Mouse (Mus musculus) hindbrain, embryonic 11.5 days (tissue): ENCODE measurements at regions not wholly inside any gene's neighbourhood (a gene's known extent, or its start where the extent isn't known, plus 50 kb on each side); places are given as distances from the start of the nearest gene placed in this dataset.
A peak's percentile ranks its signal among the peaks of the same experiment; 100 is the strongest.
"Not testable (repeated sequence)": the region's sequence is repeated elsewhere in the genome, so short reads cannot be mapped to it uniquely, and the experiment has no call there.

ENCODE experiments used
- ATAC-seq: fragments of 200-750 bp; cut with Nextera tagmentation; 2 replicates; pipeline ENCODE4 v1.8.0; 2017; ENCODE audit warnings: mild to moderate bottlenecking, moderate TSS enrichment, moderate library complexity; ENCODE audit not compliant: low FRiP score
- DNase-seq: peaks from one replicate; pipeline ENCODE4 v3.0.0-alpha.2; 2015; ENCODE audit warnings: low spot score
- H3K27ac ChIP-seq: fragments of 300-500 bp; sonication (generic); 2 replicates; pipeline ENCODE4 v1.5.1; 2014; ENCODE audit warnings: mild to moderate bottlenecking, low read depth, low read length
- H3K27me3 ChIP-seq: fragments of 300-500 bp; sonication (generic); 2 replicates; pipeline ENCODE4 v1.6.1; 2014; ENCODE audit warnings: mild to moderate bottlenecking, low read length, moderate library complexity, mixed read lengths; ENCODE audit not compliant: control insufficient read depth, insufficient read depth
- H3K36me3 ChIP-seq: fragments of 300-500 bp; sonication (generic); 2 replicates; pipeline ENCODE4 v1.6.1; 2014; ENCODE audit warnings: mild to moderate bottlenecking, low read length, moderate library complexity, mixed read lengths; ENCODE audit not compliant: control insufficient read depth, insufficient read depth
- H3K4me1 ChIP-seq: fragments of 300-500 bp; sonication (generic); replicated peaks from 2 replicates; pipeline ENCODE4 v1.6.1; 2014; ENCODE audit warnings: low read length, mixed read lengths; ENCODE audit not compliant: control insufficient read depth, insufficient read depth
- H3K4me2 ChIP-seq: fragments of 300-500 bp; sonication (generic); replicated peaks from 2 replicates; pipeline ENCODE4 v1.6.1; 2014; ENCODE audit warnings: mild to moderate bottlenecking, low read depth, low read length
- H3K4me3 ChIP-seq: fragments of 300-500 bp; sonication (generic); 2 replicates; pipeline ENCODE4 v1.5.1; 2014; ENCODE audit warnings: low read depth, low read length
- H3K9ac ChIP-seq: fragments of 300-500 bp; sonication (generic); 2 replicates; pipeline ENCODE4 v1.6.1; 2014; ENCODE audit warnings: low read depth, low read length
- H3K9me3 ChIP-seq: fragments of 300-500 bp; sonication (generic); 2 replicates; pipeline ENCODE4 v1.6.1; 2016; ENCODE audit warnings: low read length; ENCODE audit not compliant: control insufficient read depth
- WGBS: fragments of 180-500 bp; shearing (Covaris S2); extraction: QIAGEN DNeasy Blood & Tissue Kit; methylation state at CpG from one replicate; pipeline ENCODE4 v1.1.7; 2014; 5-methylcytosine and 5-hydroxymethylcytosine counted together

DNA sequence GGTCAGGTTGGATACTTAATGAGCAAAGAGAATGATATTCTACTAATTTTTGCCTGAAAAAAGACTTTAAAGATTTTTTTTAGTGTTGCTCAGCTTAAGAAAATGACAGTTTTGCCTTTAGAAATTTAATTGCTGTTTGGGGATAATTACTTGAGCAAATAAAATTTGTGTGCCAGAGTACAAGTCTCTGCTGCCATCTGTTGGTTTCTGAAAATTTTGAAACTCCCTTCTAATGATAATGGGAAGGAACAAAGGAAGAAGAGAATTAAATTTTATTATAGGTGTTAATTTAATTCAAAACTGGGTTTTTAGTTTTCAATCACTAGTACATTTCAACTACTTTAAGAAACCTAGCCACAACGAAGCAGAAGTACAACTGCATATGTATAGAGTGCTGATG is 94.1 kb downstream of the Gm17521 start:
- H3K4me3 ChIP-seq, result no peak overlapping the region
- WGBS, result 50% methylated on average over 1 of the region's 1 CpGs
- H3K9me3 ChIP-seq, result no peaks in the 10 kb centered on the region
- H3K9ac ChIP-seq, result no peak overlapping the region
- H3K4me1 ChIP-seq, result no peaks in the 10 kb centered on the region
- no peak overlapping the region for H3K4me2 ChIP-seq
- DNase-seq (no peak), ATAC-seq (no peak)
- no peaks in the 10 kb centered on the region for H3K36me3 ChIP-seq
- no peaks in the 10 kb centered on the region for H3K27me3 ChIP-seq
- H3K27ac ChIP-seq, result no peak overlapping the region

DNA sequence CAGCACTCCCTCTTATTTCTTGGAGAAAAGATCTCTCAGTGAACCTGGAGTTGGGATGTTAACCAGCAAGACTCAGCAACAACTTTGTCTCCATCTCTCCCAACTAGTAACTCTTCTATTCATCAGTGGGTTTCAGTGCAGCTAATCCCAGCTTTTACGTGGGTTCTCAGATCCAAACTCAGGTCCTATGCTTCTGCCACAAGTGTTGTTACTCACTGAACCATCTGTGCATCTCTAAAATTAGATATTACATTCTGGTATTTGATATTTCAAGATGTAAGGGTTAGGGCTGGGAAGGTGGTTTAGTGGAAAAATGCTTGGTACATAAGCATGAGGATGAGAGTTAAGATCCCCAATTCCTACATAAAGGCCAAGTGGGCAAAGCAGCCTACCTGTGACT is 136.8 kb downstream of the Gm17521 start:
- 86% methylated on average over 1 of the region's 1 CpGs for WGBS
- H3K9ac ChIP-seq, result no peak overlapping the region
- no peak overlapping the region for H3K4me2 ChIP-seq
- H3K27me3 ChIP-seq, result no peaks in the 10 kb centered on the region
- DNase-seq, result no peak
- no peaks in the 10 kb centered on the region for H3K36me3 ChIP-seq
- ATAC-seq, result no peak
- H3K4me1 ChIP-seq, result no peaks in the 10 kb centered on the region
- H3K9me3 ChIP-seq, result no peaks in the 10 kb centered on the region
- no peak overlapping the region for H3K27ac ChIP-seq
- no peak overlapping the region for H3K4me3 ChIP-seq

DNA sequence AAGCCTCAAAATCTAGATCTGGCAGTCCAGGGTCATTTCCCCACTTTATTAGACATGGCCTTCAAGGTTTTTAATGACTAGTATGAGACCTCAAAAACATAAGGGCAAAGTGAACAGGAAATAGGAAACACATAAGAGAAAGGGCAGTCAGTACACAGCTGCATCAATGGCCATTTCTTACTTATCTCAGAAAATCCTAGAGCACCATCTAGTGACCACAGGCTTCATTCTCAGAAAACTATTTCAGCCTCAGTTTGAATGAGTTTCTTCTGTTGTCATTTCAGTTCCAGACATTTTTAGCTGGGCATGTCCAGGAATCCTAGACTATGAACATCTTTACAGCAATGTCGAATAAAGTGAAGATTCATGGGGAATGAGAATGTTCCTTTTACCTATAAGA is 175.0 kb downstream of the Gm17521 start:
- WGBS, result 45% methylated on average over 1 of the region's 1 CpGs
- no peaks in the 10 kb centered on the region for H3K36me3 ChIP-seq
- ATAC-seq, result no peak

DNA sequence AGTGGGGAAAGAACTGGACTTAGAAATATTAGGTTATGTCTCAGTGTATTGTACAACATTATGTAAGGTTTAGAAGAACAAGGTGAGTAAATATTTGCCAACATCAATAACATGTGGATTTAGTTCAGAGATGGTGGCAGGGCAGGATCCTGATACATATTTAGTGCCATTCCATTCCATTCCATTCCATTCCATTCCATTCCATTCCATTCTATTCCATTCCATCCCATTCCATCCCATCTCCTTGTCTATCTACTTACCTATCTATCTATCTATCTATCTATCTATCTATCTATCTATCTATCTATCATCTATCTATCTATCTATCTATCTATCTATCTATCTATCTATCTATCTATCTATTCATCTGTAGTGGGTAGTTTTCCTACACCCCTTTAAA is 198.2 kb downstream of the Gm17521 start:
- not testable (repeated sequence) for H3K9me3 ChIP-seq, DNase-seq, H3K27ac ChIP-seq, H3K4me3 ChIP-seq, ATAC-seq, H3K4me2 ChIP-seq, H3K27me3 ChIP-seq, H3K9ac ChIP-seq, H3K4me1 ChIP-seq, H3K36me3 ChIP-seq

More for the DNA sequence above, 175.0 kb downstream of the Gm17521 start:
- Histone ChIP-seq H3K4me3 (no peak overlapping the region), H3K4me1 (no peaks in the 10 kb centered on the region), H3K4me2 (no peak overlapping the region), H3K9me3 (no peaks in the 10 kb centered on the region), H3K27me3 (no peaks in the 10 kb centered on the region), H3K27ac (no peak overlapping the region), H3K9ac (no peak overlapping the region)
- no peak for DNase-seq

DNA sequence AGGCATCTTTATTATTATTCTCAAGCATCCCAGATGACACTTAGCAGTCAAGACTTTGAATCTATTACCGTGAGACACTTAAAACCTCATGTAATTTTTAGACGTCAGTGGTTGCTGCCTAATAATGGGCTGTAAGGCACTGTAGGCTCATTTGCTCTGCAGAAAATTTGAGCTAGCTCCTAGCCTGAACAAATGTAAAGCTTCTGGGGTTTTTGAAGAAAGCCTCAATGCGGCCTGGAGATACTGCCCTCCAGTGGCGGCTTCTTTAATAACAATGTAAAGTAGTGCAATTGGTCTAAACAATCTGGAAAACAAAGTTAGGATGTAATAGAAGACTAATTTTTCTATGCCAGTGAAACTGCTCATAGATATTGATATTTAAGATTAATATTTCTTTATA is 203.4 kb downstream of the Gm17521 start:
- 16% methylated on average over 4 of the region's 4 CpGs for WGBS
- H3K4me3 ChIP-seq, result no peak overlapping the region
- DNase-seq (peak; percentile 32), ATAC-seq (no peak)
- no peaks in the 10 kb centered on the region for H3K4me1 ChIP-seq
- no peaks in the 10 kb centered on the region for H3K36me3 ChIP-seq
- no peak overlapping the region for H3K27ac ChIP-seq
- no peak overlapping the region for H3K4me2 ChIP-seq
- H3K9ac ChIP-seq, result no peak overlapping the region
- H3K9me3 ChIP-seq, result no peaks in the 10 kb centered on the region
- H3K27me3 ChIP-seq, result no peaks in the 10 kb centered on the region
